Mouse (Mus musculus): ENCODE measurements around the gene Coq5.
A peak's percentile ranks its signal among the peaks of the same experiment; 100 is the strongest.

Gene Coq5

GRCm38 (mm10) chr5:115312816-115313667 is 33.6 kb downstream of the Coq5 start:
- DNase-seq: no peak

- DNase-seq: no peak
Observed at GRCm38 (mm10) chr5:115313668-115313943, 34.1 kb downstream of the Coq5 start.

GRCm38 (mm10) chr5:115316968-115317644 is 37.6 kb downstream of the Coq5 start:
- no peak for DNase-seq

- DNase-seq: no peak
Observed at GRCm38 (mm10) chr5:115317645-115318328, 38.3 kb downstream of the Coq5 start.

- peak; percentile 79 to 87 for DNase-seq
Observed at GRCm38 (mm10) chr5:115319004-115319940, 39.8 kb downstream of the Coq5 start.

GRCm38 (mm10) chr5:115326256-115326831 is 46.9 kb downstream of the Coq5 start:
- DNase-seq: peak in 1 of 2 experiments; percentile 12

- peak; percentile 95 to 96 for DNase-seq
Observed at GRCm38 (mm10) chr5:115326875-115327609, 47.6 kb downstream of the Coq5 start, which contains the start of gene Srsf9. Gene Srsf9, plus strand, starts transcription at chr5:115327177.

GRCm38 (mm10) chr5:115327610-115328548 is 48.4 kb downstream of the Coq5 start:
- peak; percentile 26 to 28 for DNase-seq

- no peak for DNase-seq
Observed at GRCm38 (mm10) chr5:115330955-115331354, 51.5 kb downstream of the Coq5 start.

- no peak for DNase-seq
Observed at GRCm38 (mm10) chr5:115333626-115334025, 54.2 kb downstream of the Coq5 start.

- no peak for DNase-seq
Observed at GRCm38 (mm10) chr5:115340007-115340406, 60.5 kb downstream of the Coq5 start.

- peak; percentile 87 to 88 for DNase-seq
Observed at GRCm38 (mm10) chr5:115340577-115341313, 61.3 kb downstream of the Coq5 start, which contains the start of the genes Gatc and Triap1. Gene Gatc, minus strand, starts transcription at chr5:115341178. Gene Triap1, plus strand, starts transcription at chr5:115341225.

GRCm38 (mm10) chr5:115341314-115342165 is 62.1 kb downstream of the Coq5 start:
- DNase-seq: no peak

Data from lung, adult 18-20 months (tissue).